21 mouse cellular contexts compared by ENCODE assay signal in the genomic region with DNA sequence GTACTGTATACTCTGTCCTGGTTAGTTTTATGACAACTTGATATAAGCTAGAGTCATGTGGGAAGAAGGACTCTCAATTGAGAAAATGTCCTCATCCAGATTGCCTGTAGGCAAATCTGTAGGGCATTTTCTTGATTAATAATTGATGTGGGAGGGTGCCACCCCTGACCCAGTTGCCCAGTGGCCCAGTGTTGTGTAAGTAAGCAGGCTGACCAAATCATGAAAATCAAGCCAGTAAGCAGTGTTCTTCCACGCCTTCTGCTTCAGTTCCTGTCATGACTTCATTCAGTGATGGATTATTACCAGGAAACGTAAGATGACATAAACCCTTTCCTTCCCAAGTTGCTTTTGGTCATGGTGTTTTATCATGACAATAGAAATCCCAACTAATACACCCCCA. TPM values are rescaled to one million over a fixed set of nuclear protein-coding genes. Genes with fewer than 3 reads are reported as not detected.
"Had no signal": no experiment of that assay in that cellular context is flagged by ENCODE, and none has a peak within 500 bp of the region (broad histone marks: within the 10 kb centered on the region; RNA-seq: fewer than 3 reads in every experiment).

No protein-coding gene starts in this region.

- H3K4me2 ChIP-seq: liver, embryonic 13.5 days; lung, embryonic 14.5 days; midbrain, embryonic 12.5 days; midbrain, embryonic 15.5 days; neural tube, embryonic 12.5 days; neural tube, embryonic 15.5 days had no signal

- ATAC-seq: inflammation-experienced regulatory T-cells, adult 6 months; intestine, embryonic 16.5 days; lung, postnatal 0 days; midbrain, embryonic 15.5 days had no signal

- H3K9ac ChIP-seq: liver, embryonic 13.5 days; lung, embryonic 14.5 days; midbrain, embryonic 12.5 days; midbrain, embryonic 15.5 days; neural tube, embryonic 12.5 days; neural tube, embryonic 15.5 days had no signal

- H3K36me3 ChIP-seq: liver, embryonic 13.5 days; midbrain, embryonic 12.5 days; midbrain, embryonic 15.5 days; neural tube, embryonic 12.5 days; neural tube, embryonic 15.5 days had no signal

- H3K4me3 ChIP-seq: left cerebral cortex, adult 2 months; liver, embryonic 13.5 days; midbrain, embryonic 12.5 days; midbrain, embryonic 15.5 days; neural tube, embryonic 12.5 days; neural tube, embryonic 15.5 days had no signal

- H3K9me3 ChIP-seq: liver, embryonic 13.5 days; midbrain, embryonic 12.5 days; midbrain, embryonic 15.5 days; neural tube, embryonic 12.5 days; neural tube, embryonic 15.5 days had no signal

- H3K27me3 ChIP-seq: liver, embryonic 13.5 days; midbrain, embryonic 12.5 days; midbrain, embryonic 15.5 days; neural tube, embryonic 12.5 days; neural tube, embryonic 15.5 days had no signal

- DNase-seq: layer of hippocampus, postnatal 36 days; liver, embryonic 13.5 days; lung, embryonic 14.5 days; right cerebral cortex, adult 18-20 months; right cerebral cortex, postnatal 14 days; right cerebral cortex, postnatal 4 days; thymus, postnatal 25 days had no signal

- H3K27ac ChIP-seq: left cerebral cortex, adult 2 months; liver, embryonic 13.5 days; macrophage; midbrain, embryonic 12.5 days; midbrain, embryonic 15.5 days; neural tube, embryonic 12.5 days; neural tube, embryonic 15.5 days had no signal

RNA-seq across cellular contexts. Expression of gene Cyp4f39, which starts 50.6 kb away (rescaled TPM):
- total RNA-seq: layer of hippocampus, adult 8-10 months; layer of hippocampus, postnatal 10 days; layer of hippocampus, postnatal 36 days; left cerebral cortex, adult 2 months; left cerebral cortex, postnatal 36 days; megakaryocyte, adult 5-6 weeks had no signal
- polyA plus RNA-seq: limb, embryonic 11.5 days had no signal
